Mouse (Mus musculus): ENCODE measurements around the gene Etv3. TPM values are rescaled to one million over a fixed set of nuclear protein-coding genes. Genes with fewer than 3 reads are reported as not detected.
A peak's percentile ranks its signal among the peaks of the same experiment; 100 is the strongest.
"Not testable (repeated sequence)": the region's sequence is repeated elsewhere in the genome, so short reads cannot be mapped to it uniquely, and the experiment has no call there.

Etv3 gene
- polyA plus RNA-seq (2015; fragmentation: Nextera tagmentation; extraction: Ambion mirVana) = 9.6 and 12.5 TPM in 2 replicates

DNA sequence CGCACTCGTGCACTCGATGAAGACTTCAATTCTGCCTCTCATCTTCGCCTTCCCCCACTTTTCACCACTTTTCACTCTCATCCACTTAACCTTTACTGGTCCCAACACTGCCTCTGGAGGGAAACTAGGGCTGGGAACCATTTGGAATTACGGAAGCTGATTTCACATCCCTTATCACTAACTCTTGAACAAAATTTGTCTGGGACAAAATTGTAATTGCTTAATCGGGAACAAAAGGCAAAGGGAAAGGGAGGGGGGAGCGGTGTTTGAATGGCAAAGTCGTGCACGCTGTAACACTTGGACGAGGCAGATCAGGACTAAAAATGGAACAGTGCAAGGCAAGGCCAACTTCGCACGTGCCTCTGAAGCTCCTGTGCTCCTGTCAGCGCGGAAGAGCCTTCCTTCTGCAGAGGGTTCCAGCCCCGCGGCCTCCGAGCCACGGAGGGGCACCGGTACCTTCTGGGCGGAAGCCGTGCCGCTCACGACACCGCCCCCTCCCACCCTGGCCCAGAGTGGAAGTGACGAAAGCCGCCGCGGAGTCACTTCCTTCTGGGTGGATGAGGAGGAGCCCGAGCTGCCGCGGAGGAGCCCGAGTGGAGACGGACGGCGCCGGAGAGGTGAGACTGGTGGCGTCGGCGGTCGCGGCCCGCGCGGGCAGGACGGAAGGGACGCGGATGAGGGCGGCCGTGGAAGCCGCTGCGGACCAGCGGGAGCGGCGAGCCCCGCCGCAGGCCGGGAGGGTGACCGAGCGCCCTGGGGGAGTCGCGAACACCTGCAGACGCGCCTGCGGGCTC is at the start of gene Etv3:
Etv3 (plus strand) TSS at position 365 of the 794 bp plus-strand sequence.
- peak within 1 kb of the TSS; percentile 80 for H3K4me2 ChIP-seq
- peak; percentile 94 for ATAC-seq (replicated peaks; ENCODE audit: insufficient number of reproducible peaks, insufficient read depth, low FRiP score, low read depth)
- peaks cover 23% of the 10 kb centered on the region for H3K36me3 ChIP-seq
- no peaks in the 10 kb centered on the region for H3K27me3 ChIP-seq
- peak within 1 kb of the TSS; percentile 96 for H3K27ac ChIP-seq
- no peaks in the 10 kb centered on the region for H3K9me3 ChIP-seq (replicated peaks)
- H3K4me1 ChIP-seq (replicated peaks) = peaks cover 32% of the 10 kb centered on the region
- H3K9ac ChIP-seq = peak within 1 kb of the TSS; percentile 100
- WGBS = 3% methylated on average over 64 of the region's 64 CpGs
- peak within 1 kb of the TSS; percentile 95 for H3K4me3 ChIP-seq

DNA sequence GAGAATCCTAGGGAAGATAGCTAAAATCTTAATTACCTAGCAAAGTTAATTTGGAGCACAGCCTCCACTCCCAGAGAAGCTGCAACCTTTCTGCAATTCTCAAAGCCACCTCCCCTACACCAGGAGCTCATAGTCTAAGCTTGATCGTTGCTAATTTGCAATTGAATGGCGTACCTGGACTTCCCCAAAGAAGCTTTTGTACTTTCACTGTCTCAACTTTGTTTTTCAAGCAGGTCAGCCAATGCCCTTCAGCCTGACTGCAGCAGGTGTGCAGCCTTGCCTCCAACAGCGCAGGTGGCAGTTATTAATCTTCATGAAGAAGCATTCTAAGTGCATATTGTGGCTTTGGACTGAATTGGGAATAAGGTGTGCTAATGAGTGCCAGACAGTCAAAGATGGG is 47.3 kb upstream of the Etv3 start:
- 73% methylated on average over 3 of the region's 3 CpGs for WGBS
- not testable (repeated sequence) for H3K36me3 ChIP-seq; H3K4me3 ChIP-seq; H3K27me3 ChIP-seq; H3K4me2 ChIP-seq; H3K9me3 ChIP-seq (replicated peaks); H3K4me1 ChIP-seq (replicated peaks); ATAC-seq (replicated peaks; ENCODE audit: insufficient number of reproducible peaks, insufficient read depth, low FRiP score, low read depth); H3K9ac ChIP-seq; H3K27ac ChIP-seq

DNA sequence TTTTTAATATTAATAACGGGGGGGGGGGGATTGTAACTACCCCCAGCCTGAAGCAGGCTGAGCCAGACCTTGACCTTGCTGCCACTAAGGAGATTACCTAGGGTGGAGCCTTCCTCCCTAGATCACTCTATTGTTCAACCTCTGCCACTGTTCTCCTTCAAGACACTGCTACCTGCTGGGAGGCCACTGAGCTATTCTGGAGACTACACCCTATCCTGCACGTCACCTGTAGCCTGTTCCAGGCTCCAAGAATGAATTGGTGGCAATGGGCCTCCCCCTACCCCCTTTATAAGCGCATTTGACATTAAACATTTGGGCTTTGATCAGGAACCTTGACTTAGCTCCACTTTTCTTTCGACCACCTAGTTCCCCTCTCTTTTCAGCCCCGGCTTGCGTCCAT is 46.6 kb upstream of the Etv3 start:
- not testable (repeated sequence) for H3K27ac ChIP-seq; H3K9ac ChIP-seq; H3K27me3 ChIP-seq; H3K4me3 ChIP-seq; ATAC-seq (replicated peaks; ENCODE audit: insufficient number of reproducible peaks, insufficient read depth, low FRiP score, low read depth); H3K4me2 ChIP-seq; H3K36me3 ChIP-seq; H3K4me1 ChIP-seq (replicated peaks); H3K9me3 ChIP-seq (replicated peaks)
- WGBS = 83% methylated on average over 6 of the region's 6 CpGs

- H3K9ac ChIP-seq; H3K27me3 ChIP-seq; ATAC-seq (replicated peaks; ENCODE audit: insufficient number of reproducible peaks, insufficient read depth, low FRiP score, low read depth); H3K9me3 ChIP-seq (replicated peaks); H3K4me3 ChIP-seq; H3K4me2 ChIP-seq; H3K36me3 ChIP-seq; H3K27ac ChIP-seq; H3K4me1 ChIP-seq (replicated peaks): not testable (repeated sequence)
These were observed 46.0 kb upstream of the Etv3 start for GRCm38 (mm10) chr3:87479230-87479629.

- no peak overlapping the region for H3K27ac ChIP-seq
- no peaks in the 10 kb centered on the region for H3K4me1 ChIP-seq (replicated peaks)
- H3K9me3 ChIP-seq (replicated peaks) = no peaks in the 10 kb centered on the region
- 87% methylated on average over 4 of the region's 4 CpGs for WGBS
- ATAC-seq (replicated peaks; ENCODE audit: insufficient number of reproducible peaks, insufficient read depth, low FRiP score, low read depth) = no peak
- H3K4me3 ChIP-seq = no peak overlapping the region
- no peaks in the 10 kb centered on the region for H3K36me3 ChIP-seq
- H3K4me2 ChIP-seq = no peak overlapping the region
- no peak overlapping the region for H3K9ac ChIP-seq
- H3K27me3 ChIP-seq = no peaks in the 10 kb centered on the region
These were observed 37.8 kb upstream of the Etv3 start for GRCm38 (mm10) chr3:87487392-87487791.

DNA sequence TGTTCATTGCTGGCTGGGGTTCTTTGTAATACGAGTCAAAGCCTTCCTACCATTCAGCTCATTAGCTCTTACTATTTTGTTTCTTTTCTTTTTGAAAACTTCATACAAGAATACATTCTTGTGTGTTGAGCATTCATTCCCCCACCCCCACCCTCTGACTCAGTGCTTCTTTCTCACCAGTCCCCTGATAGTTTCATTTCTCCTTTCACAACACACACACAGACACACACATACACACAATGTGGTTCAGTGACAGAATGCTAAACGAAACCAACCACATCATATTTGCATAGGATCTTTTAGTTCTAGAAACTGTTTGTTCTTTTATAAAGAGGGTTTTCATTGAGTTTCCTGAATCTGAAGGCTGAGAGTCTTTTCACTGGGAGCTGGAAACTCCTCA is 37.3 kb upstream of the Etv3 start:
- H3K36me3 ChIP-seq = no peaks in the 10 kb centered on the region
- 68% methylated on average over 2 of the region's 2 CpGs for WGBS
- H3K27ac ChIP-seq = no peak overlapping the region
- H3K27me3 ChIP-seq = no peaks in the 10 kb centered on the region
- no peaks in the 10 kb centered on the region for H3K9me3 ChIP-seq (replicated peaks)
- H3K4me2 ChIP-seq = no peak overlapping the region
- no peaks in the 10 kb centered on the region for H3K4me1 ChIP-seq (replicated peaks)
- H3K4me3 ChIP-seq = no peak overlapping the region
- ATAC-seq (replicated peaks; ENCODE audit: insufficient number of reproducible peaks, insufficient read depth, low FRiP score, low read depth) = no peak
- no peak overlapping the region for H3K9ac ChIP-seq

DNA sequence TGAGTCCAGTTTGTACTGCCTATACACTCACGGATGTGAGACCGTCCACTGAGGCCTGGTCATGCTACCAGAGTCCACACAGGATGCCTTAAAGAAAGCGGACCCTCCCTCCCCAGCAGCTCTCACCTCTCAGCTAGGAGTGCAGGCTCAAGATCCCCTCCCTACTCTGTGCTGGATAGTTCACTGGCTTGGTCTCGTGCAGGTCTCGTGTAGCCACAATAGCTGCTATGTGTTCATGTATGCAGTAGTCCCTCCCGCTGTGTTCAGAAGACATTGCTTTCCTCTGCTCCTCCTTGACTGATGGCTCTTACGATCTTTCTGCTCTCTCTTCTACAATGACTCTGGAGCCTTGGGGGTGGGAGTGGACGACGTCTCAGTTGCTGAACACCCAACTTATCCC is 26.9 kb upstream of the Etv3 start:
- Histone ChIP-seq H3K27ac (no peak overlapping the region), H3K36me3 (no peaks in the 10 kb centered on the region), H3K4me2 (no peak overlapping the region), H3K9me3 (replicated peaks) (no peaks in the 10 kb centered on the region), H3K4me3 (no peak overlapping the region), H3K27me3 (no peaks in the 10 kb centered on the region), H3K4me1 (replicated peaks) (no peaks in the 10 kb centered on the region), H3K9ac (no peak overlapping the region)
- ATAC-seq (replicated peaks; ENCODE audit: insufficient number of reproducible peaks, insufficient read depth, low FRiP score, low read depth) = no peak
- 78% methylated on average over 9 of the region's 9 CpGs for WGBS

DNA sequence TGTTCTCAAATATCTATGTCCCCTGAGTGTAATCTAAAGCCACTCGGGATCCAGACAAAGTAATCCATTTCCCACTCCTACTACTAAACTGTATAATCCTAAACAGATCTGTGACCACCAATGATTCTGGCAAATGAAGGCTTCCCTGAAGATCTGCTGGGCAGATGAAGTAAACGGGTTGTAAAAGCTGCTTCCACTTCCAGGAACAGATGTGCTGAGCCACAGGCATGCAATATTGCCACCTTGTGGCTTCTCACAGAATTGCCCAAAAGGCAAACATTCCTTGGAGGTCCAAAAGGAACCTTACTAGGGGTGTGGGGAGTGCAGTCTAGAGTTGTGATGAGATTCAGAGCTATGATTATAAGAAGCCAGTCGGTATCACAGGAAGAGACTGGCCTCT is 26.1 kb upstream of the Etv3 start:
- peaks cover 6% of the 10 kb centered on the region; the same call in 1 of the 2 replicates for H3K27me3 ChIP-seq
- H3K4me3 ChIP-seq = no peak overlapping the region
- H3K9me3 ChIP-seq (replicated peaks) = no peaks in the 10 kb centered on the region
- ATAC-seq (replicated peaks; ENCODE audit: insufficient number of reproducible peaks, insufficient read depth, low FRiP score, low read depth) = no peak
- H3K9ac ChIP-seq = no peak overlapping the region
- H3K4me2 ChIP-seq = no peak overlapping the region
- WGBS = 12% methylated on average over 3 of the region's 3 CpGs
- no peaks in the 10 kb centered on the region for H3K4me1 ChIP-seq (replicated peaks)
- H3K27ac ChIP-seq = no peak overlapping the region
- no peaks in the 10 kb centered on the region for H3K36me3 ChIP-seq

DNA sequence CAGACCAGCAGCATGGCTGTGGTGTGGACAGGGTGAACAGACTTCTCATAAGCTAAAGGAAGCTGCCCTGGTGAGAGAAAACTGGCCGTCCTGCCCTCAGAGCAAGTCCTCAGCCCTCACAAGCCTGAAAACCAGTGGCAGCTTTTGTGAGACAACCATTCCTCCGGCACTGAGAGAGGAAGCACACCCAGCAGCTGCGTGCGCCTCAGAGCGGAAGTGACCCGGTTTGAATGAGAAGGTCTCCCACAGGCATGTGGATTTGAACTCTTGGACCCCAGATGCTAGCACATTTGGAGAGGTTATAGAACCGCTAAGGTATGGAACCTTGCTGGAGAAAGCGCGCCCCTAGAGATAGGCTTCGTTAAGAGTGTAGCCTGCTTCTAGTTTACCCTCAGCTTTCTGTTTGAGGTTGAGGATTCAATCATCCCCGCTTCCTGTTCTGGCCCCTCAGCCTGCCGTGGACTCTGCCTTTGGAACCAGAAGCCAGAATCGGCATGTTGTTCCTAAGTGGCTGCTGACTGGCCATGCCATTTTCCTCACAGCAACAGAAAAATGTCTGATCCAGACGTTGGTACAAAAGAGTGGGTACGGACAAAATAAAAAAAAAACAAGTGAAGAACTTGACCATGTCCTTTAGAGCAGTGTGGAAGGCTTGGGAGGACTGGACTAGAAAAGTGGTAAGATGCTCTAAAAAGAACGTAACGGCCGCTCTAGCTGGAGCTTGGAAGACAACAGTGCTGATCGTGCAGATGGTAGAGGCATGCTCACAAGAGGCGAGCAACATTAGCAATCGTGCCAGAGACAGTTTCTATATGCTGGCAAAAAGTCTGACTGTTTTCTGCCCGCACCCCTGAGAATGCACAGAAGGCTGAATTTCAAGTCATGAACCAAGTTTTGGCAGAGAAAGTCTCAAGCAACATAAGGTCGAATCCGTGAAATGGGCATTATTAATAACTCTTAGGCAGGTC is 24.8 kb upstream of the Etv3 start:
- ATAC-seq (replicated peaks; ENCODE audit: insufficient number of reproducible peaks, insufficient read depth, low FRiP score, low read depth) = no peak
- Histone ChIP-seq H3K27ac (no peak overlapping the region), H3K9ac (no peak overlapping the region), H3K4me1 (replicated peaks) (no peaks in the 10 kb centered on the region), H3K27me3 (peaks cover 6% of the 10 kb centered on the region; the same call in 1 of the 2 replicates), H3K36me3 (no peaks in the 10 kb centered on the region), H3K4me3 (no peak overlapping the region), H3K4me2 (no peak overlapping the region), H3K9me3 (replicated peaks) (no peaks in the 10 kb centered on the region)
- 71% methylated on average over 24 of the region's 24 CpGs for WGBS

- Histone ChIP-seq H3K4me2 (no peak overlapping the region), H3K9ac (no peak overlapping the region), H3K4me1 (replicated peaks) (no peaks in the 10 kb centered on the region), H3K9me3 (replicated peaks) (no peaks in the 10 kb centered on the region), H3K36me3 (no peaks in the 10 kb centered on the region), H3K27ac (no peak overlapping the region), H3K27me3 (peaks cover 6% of the 10 kb centered on the region; the same call in 1 of the 2 replicates), H3K4me3 (no peak overlapping the region)
- no peak for ATAC-seq (replicated peaks; ENCODE audit: insufficient number of reproducible peaks, insufficient read depth, low FRiP score, low read depth)
- 43% methylated on average over 8 of the region's 8 CpGs for WGBS
These were observed 24.1 kb upstream of the Etv3 start for GRCm38 (mm10) chr3:87501151-87501550.

GRCm38 (mm10) chr3:87502771-87503170 is 22.4 kb upstream of the Etv3 start:
- H3K27ac ChIP-seq = no peak overlapping the region
- peaks cover 6% of the 10 kb centered on the region; the same call in 1 of the 2 replicates for H3K27me3 ChIP-seq
- no peak overlapping the region for H3K9ac ChIP-seq
- H3K9me3 ChIP-seq (replicated peaks) = no peaks in the 10 kb centered on the region
- no peak overlapping the region for H3K4me2 ChIP-seq
- WGBS = 82% methylated on average over 6 of the region's 6 CpGs
- no peaks in the 10 kb centered on the region for H3K4me1 ChIP-seq (replicated peaks)
- no peak for ATAC-seq (replicated peaks; ENCODE audit: insufficient number of reproducible peaks, insufficient read depth, low FRiP score, low read depth)
- no peaks in the 10 kb centered on the region for H3K36me3 ChIP-seq
- H3K4me3 ChIP-seq = no peak overlapping the region
